Mouse (Mus musculus): ENCODE data around the gene Gli1.

Gli1 gene

GRCm38 (mm10) chr10:127291881-127292638 lies 49.7 kb downstream of the Gli1 start:
- WGBS, result 15% methylated on average over 5 of the region's 5 CpGs

- WGBS, result 2% methylated on average over 19 of the region's 19 CpGs
These were observed 50.6 kb downstream of the Gli1 start for GRCm38 (mm10) chr10:127290930-127291880.

GRCm38 (mm10) chr10:127290307-127290929 lies 51.4 kb downstream of the Gli1 start:
- WGBS, result under 1% methylated on average over 46 of the region's 47 CpGs

GRCm38 (mm10) chr10:127289573-127290191 lies 52.1 kb downstream of the Gli1 start:
- under 1% methylated on average over 15 of the region's 15 CpGs for WGBS

GRCm38 (mm10) chr10:127288800-127289572 lies 52.8 kb downstream of the Gli1 start, which contains the start of gene Mbd6:
Gene Mbd6 (minus strand): TSS chr10:127289018.
- WGBS, result under 1% methylated on average over 62 of the region's 65 CpGs

GRCm38 (mm10) chr10:127288328-127288799 lies 53.4 kb downstream of the Gli1 start:
- WGBS, result 1% methylated on average over 16 of the region's 28 CpGs

GRCm38 (mm10) chr10:127287936-127288293 lies 53.9 kb downstream of the Gli1 start:
- WGBS, result 0% methylated on average over 3 of the region's 3 CpGs

GRCm38 (mm10) chr10:127287271-127287935 lies 54.4 kb downstream of the Gli1 start:
- 46% methylated on average over 15 of the region's 15 CpGs for WGBS

GRCm38 (mm10) chr10:127286730-127287129 lies 55.0 kb downstream of the Gli1 start:
- WGBS, result 50% methylated on average over 7 of the region's 7 CpGs

GRCm38 (mm10) chr10:127286194-127286593 lies 55.6 kb downstream of the Gli1 start:
- 52% methylated on average over 7 of the region's 7 CpGs for WGBS

- 71% methylated on average over 13 of the region's 13 CpGs for WGBS
These were observed 56.1 kb downstream of the Gli1 start for GRCm38 (mm10) chr10:127285644-127286043.

GRCm38 (mm10) chr10:127284724-127285500 lies 56.9 kb downstream of the Gli1 start:
- 76% methylated on average over 10 of the region's 11 CpGs for WGBS

GRCm38 (mm10) chr10:127284105-127284622 lies 57.6 kb downstream of the Gli1 start:
- 91% methylated on average over 7 of the region's 7 CpGs for WGBS

GRCm38 (mm10) chr10:127282620-127283215 lies 59.1 kb downstream of the Gli1 start:
- 73% methylated on average over 13 of the region's 13 CpGs for WGBS

- WGBS, result 58% methylated on average over 8 of the region's 8 CpGs
These were observed 60.5 kb downstream of the Gli1 start for GRCm38 (mm10) chr10:127281316-127281715.
